Mouse (Mus musculus): ENCODE results near the gene Exph5. TPM values are rescaled to one million over a fixed set of nuclear protein-coding genes. Genes with fewer than 3 reads are reported as not detected.

Exph5 gene
- total and polyA plus RNA-seq, 3 experiments, result 0.11 TPM; not detected in 2

GRCm38 (mm10) chr9:53401146-53401545 is 99.7 kb downstream of the Exph5 start:
- no peak overlapping the region for H3K4me3 ChIP-seq (ENCODE audit: low read depth, low read length)
- H3K27me3 ChIP-seq (ENCODE audit: insufficient read depth, low read length), result peaks cover 11% of the 10 kb centered on the region
- H3K36me3 ChIP-seq (replicated peaks), result no peaks in the 10 kb centered on the region
- no peaks in the 10 kb centered on the region for H3K4me1 ChIP-seq (ENCODE audit: insufficient read depth, low read depth, low read length)
- TF ChIP-seq POLR2AphosphoS5 (IDR thresholded peaks at IDR 0.05; ENCODE audit: insufficient replicate concordance, low read depth, low read length) (no peak), GATA1 (IDR thresholded peaks at IDR 0.05; ENCODE audit: borderline replicate concordance, low read length) (no peak), CTCF (IDR thresholded peaks at IDR 0.05; ENCODE audit: low read depth, low read length) (no peak), TAL1 (conservative IDR thresholded peaks at IDR 0.05; ENCODE audit: low read depth, low read length) (no peak), GATA2 (IDR thresholded peaks at IDR 0.05; ENCODE audit: borderline replicate concordance, low read depth, low read length) (no peak)
- ATAC-seq (ENCODE audit: extremely low read depth, insufficient number of reproducible peaks, low FRiP score, poor library complexity, severe bottlenecking), result no peak
- DNase-seq (ENCODE audit: low spot score), result no peak
- no peaks in the 10 kb centered on the region for H3K9me3 ChIP-seq (replicated peaks)

GRCm38 (mm10) chr9:53402291-53402711 is 100.8 kb downstream of the Exph5 start, which contains the start of gene 4930550C14Rik:
4930550C14Rik (plus strand) TSS chr9:53402325.
- ATAC-seq (ENCODE audit: extremely low read depth, insufficient number of reproducible peaks, low FRiP score, poor library complexity, severe bottlenecking) (no peak), DNase-seq (ENCODE audit: low spot score) (no peak)
- H3K4me3 ChIP-seq (ENCODE audit: low read depth, low read length), result no peak within 1 kb of the TSS
- H3K4me1 ChIP-seq (ENCODE audit: insufficient read depth, low read depth, low read length), result no peaks in the 10 kb centered on the region
- no peaks in the 10 kb centered on the region for H3K9me3 ChIP-seq (replicated peaks)
- peaks cover 11% of the 10 kb centered on the region for H3K27me3 ChIP-seq (ENCODE audit: insufficient read depth, low read length)
- H3K36me3 ChIP-seq (replicated peaks), result no peaks in the 10 kb centered on the region
- no peak for TF ChIP-seq GATA2 (IDR thresholded peaks at IDR 0.05; ENCODE audit: borderline replicate concordance, low read depth, low read length)
- no peak for TF ChIP-seq TAL1 (conservative IDR thresholded peaks at IDR 0.05; ENCODE audit: low read depth, low read length)
- no peak for TF ChIP-seq POLR2AphosphoS5 (IDR thresholded peaks at IDR 0.05; ENCODE audit: insufficient replicate concordance, low read depth, low read length)
- TF ChIP-seq CTCF (IDR thresholded peaks at IDR 0.05; ENCODE audit: low read depth, low read length), result no peak
- TF ChIP-seq GATA1 (IDR thresholded peaks at IDR 0.05; ENCODE audit: borderline replicate concordance, low read length), result no peak

DNA sequence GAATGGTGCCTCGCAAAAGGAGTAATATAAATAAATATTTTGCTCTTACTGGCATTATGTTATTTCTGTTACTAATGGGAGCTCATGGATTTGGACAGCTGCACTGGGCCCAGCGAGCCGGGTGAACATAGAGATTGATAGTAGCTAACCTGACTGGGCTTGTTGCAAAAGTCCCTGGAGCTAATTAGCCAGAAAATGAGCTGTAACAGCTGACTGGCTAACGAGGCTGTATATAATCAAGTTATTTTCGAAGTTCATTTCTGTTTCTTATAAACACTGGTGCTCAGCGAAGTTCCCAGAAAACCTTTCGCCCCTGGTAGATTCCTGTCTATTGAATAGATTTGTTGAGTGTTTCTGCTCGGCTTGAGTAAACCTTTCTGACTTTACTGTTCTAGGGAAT is 101.5 kb downstream of the Exph5 start:
- H3K4me1 ChIP-seq (ENCODE audit: insufficient read depth, low read depth, low read length), result no peaks in the 10 kb centered on the region
- no peak overlapping the region for H3K4me3 ChIP-seq (ENCODE audit: low read depth, low read length)

DNA sequence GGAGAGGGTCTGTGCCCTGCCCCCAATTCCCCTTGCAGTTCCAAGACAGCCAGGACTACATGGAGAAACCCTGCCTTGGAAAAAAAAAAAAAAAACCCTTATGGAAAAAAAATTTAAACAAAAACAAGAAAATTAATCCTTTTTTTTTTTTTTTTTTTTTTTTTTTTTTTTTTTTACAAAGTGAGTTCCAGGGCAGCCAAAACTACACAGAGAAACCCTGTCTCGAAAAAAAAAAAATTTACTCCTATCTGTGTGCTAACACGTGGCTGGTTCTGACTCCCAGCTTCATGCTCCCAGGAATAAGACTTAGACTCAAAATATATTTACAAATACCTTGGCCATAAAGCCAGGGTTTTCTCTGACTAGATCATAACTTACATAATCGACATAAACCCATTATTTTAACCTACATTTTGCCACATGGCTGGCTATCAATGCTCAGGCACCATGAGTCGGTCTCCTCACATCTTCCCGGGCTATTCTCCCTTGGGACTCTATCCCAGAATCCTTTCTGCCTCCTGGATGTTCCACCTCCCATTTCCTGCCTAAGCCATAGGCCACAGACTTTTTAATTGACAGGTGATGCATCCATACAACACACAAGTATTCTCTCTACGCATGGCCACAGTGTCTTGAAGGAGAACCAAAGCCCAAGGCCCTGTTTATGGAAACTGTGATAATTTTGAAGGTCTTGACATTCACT is 102.7 kb downstream of the Exph5 start:
- Histone ChIP-seq H3K4me1 (ENCODE audit: insufficient read depth, low read depth, low read length) (no peaks in the 10 kb centered on the region), H3K4me3 (ENCODE audit: low read depth, low read length) (no peak overlapping the region), H3K9me3 (replicated peaks) (no peaks in the 10 kb centered on the region), H3K27me3 (ENCODE audit: insufficient read depth, low read length) (peaks cover 11% of the 10 kb centered on the region), H3K36me3 (replicated peaks) (no peaks in the 10 kb centered on the region)
- no peak for DNase-seq (ENCODE audit: low spot score)
- TF ChIP-seq GATA2 (IDR thresholded peaks at IDR 0.05; ENCODE audit: borderline replicate concordance, low read depth, low read length) (no peak), TAL1 (conservative IDR thresholded peaks at IDR 0.05; ENCODE audit: low read depth, low read length) (no peak), GATA1 (IDR thresholded peaks at IDR 0.05; ENCODE audit: borderline replicate concordance, low read length) (no peak), POLR2AphosphoS5 (IDR thresholded peaks at IDR 0.05; ENCODE audit: insufficient replicate concordance, low read depth, low read length) (no peak), CTCF (IDR thresholded peaks at IDR 0.05; ENCODE audit: low read depth, low read length) (no peak)
- ATAC-seq (ENCODE audit: extremely low read depth, insufficient number of reproducible peaks, low FRiP score, poor library complexity, severe bottlenecking), result no peak

More for the DNA sequence above, 101.5 kb downstream of the Exph5 start:
- DNase-seq (ENCODE audit: low spot score) (no peak), ATAC-seq (ENCODE audit: extremely low read depth, insufficient number of reproducible peaks, low FRiP score, poor library complexity, severe bottlenecking) (no peak)
- Histone ChIP-seq H3K9me3 (replicated peaks) (no peaks in the 10 kb centered on the region), H3K36me3 (replicated peaks) (no peaks in the 10 kb centered on the region), H3K27me3 (ENCODE audit: insufficient read depth, low read length) (peaks cover 11% of the 10 kb centered on the region)
- TF ChIP-seq GATA1 (IDR thresholded peaks at IDR 0.05; ENCODE audit: borderline replicate concordance, low read length), result no peak
- TF ChIP-seq TAL1 (conservative IDR thresholded peaks at IDR 0.05; ENCODE audit: low read depth, low read length), result no peak
- TF ChIP-seq GATA2 (IDR thresholded peaks at IDR 0.05; ENCODE audit: borderline replicate concordance, low read depth, low read length), result no peak
- no peak for TF ChIP-seq POLR2AphosphoS5 (IDR thresholded peaks at IDR 0.05; ENCODE audit: insufficient replicate concordance, low read depth, low read length)
- TF ChIP-seq CTCF (IDR thresholded peaks at IDR 0.05; ENCODE audit: low read depth, low read length), result no peak

DNA sequence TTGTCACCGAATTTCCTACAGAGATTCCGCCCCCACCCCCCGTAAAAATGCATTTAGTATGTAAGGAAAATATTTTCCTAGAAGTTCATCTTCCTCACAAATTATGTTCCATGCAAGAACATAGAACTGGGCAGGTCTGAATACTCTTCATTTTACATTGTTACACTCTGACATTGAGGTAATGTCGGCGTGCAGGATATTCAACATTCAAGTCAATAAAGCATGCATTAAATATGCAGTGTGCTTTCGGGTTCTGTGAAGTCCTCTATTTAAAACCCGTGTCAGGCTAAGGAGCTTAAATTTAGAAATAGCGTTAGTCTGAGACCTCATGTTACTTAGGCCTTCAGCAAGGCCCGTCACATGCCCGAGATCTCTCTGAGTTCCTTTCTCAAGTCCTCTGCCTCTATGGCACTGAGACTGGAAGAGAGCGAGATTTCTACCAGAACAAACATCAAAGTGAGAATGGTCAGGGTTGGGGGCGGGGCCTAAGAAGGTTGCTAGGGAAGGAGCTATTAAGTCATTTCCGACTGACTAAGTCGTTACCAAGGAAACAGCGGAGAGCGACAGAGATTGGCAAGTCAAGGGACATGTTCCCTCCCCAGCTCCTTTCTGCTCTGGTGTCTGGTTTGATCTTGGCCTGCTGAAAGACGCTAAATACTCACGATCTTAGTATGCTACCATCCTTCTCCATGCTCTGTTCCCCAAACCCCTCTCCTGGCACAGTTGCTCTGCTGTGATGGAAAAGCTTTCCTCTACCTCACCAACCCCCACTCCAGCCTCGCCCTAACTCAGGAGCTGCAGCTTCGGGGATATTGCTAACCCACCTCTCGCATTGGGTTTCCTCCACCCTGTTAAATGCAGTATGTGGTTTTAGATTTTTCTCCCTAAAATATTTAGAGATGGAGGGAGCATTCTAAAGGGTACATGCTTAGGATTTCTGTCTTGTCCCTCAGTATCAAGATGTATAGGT is 103.6 kb downstream of the Exph5 start:
- no peaks in the 10 kb centered on the region for H3K36me3 ChIP-seq (replicated peaks)
- ATAC-seq (ENCODE audit: extremely low read depth, insufficient number of reproducible peaks, low FRiP score, poor library complexity, severe bottlenecking), result no peak

More for the DNA sequence above, 103.6 kb downstream of the Exph5 start:
- DNase-seq (ENCODE audit: low spot score), result no peak
- peaks cover 11% of the 10 kb centered on the region for H3K27me3 ChIP-seq (ENCODE audit: insufficient read depth, low read length)
- TF ChIP-seq TAL1 (conservative IDR thresholded peaks at IDR 0.05; ENCODE audit: low read depth, low read length) (no peak), CTCF (IDR thresholded peaks at IDR 0.05; ENCODE audit: low read depth, low read length) (no peak), GATA2 (IDR thresholded peaks at IDR 0.05; ENCODE audit: borderline replicate concordance, low read depth, low read length) (no peak), GATA1 (IDR thresholded peaks at IDR 0.05; ENCODE audit: borderline replicate concordance, low read length) (no peak), POLR2AphosphoS5 (IDR thresholded peaks at IDR 0.05; ENCODE audit: insufficient replicate concordance, low read depth, low read length) (no peak)
- no peaks in the 10 kb centered on the region for H3K4me1 ChIP-seq (ENCODE audit: insufficient read depth, low read depth, low read length)
- H3K9me3 ChIP-seq (replicated peaks), result no peaks in the 10 kb centered on the region
- H3K4me3 ChIP-seq (ENCODE audit: low read depth, low read length), result no peak overlapping the region
